Mouse (Mus musculus): ENCODE results near the gene Wwc2. TPM values are rescaled to one million over a fixed set of nuclear protein-coding genes. Genes with fewer than 3 reads are reported as not detected.

Gene Wwc2
- polyA plus RNA-seq, 1 experiment from 2014 or later, result 17.1 TPM

DNA sequence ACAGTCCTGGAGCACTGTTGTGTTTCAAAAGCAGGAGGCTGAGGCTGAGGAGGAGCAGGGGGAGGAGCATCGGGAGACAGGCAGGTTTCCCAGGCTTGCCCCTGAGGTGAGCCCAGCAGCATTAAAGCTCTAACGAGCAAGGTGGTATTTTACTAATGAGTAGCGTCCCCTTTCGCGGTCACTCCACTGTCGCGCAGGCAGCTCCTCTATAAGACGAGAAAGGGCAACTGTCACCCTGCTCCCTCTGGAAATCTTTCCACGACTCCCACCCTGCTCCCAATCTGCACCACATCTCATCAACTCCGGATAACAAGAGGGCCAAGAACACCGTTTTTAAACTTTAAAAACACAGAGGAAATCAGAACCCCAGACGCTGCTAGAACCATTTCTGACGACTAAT lies 99.1 kb downstream of the Wwc2 start:
- Histone ChIP-seq H3K27me3 (ENCODE audit: insufficient read depth, low read length) (no peaks in the 10 kb centered on the region), H3K9me3 (ENCODE audit: low read depth, low read length) (no peaks in the 10 kb centered on the region), H3K4me1 (ENCODE audit: insufficient read depth) (no peaks in the 10 kb centered on the region), H3K4me3 (ENCODE audit: low read depth, low read length) (no peak overlapping the region), H3K9ac (no peak overlapping the region), H3K4me2 (no peak overlapping the region), H3K36me3 (ENCODE audit: insufficient read depth) (peaks cover 19% of the 10 kb centered on the region; the same call in 1 of the 2 replicates), H3K27ac (ENCODE audit: low read depth) (no peak overlapping the region)
- no peak for DNase-seq
- no peak for ATAC-seq (ENCODE audit: insufficient read depth)
- TF ChIP-seq CTCF (IDR thresholded peaks at IDR 0.05; ENCODE audit: low read depth), result no peak
- WGBS, result 73% methylated on average over 13 of the region's 13 CpGs

DNA sequence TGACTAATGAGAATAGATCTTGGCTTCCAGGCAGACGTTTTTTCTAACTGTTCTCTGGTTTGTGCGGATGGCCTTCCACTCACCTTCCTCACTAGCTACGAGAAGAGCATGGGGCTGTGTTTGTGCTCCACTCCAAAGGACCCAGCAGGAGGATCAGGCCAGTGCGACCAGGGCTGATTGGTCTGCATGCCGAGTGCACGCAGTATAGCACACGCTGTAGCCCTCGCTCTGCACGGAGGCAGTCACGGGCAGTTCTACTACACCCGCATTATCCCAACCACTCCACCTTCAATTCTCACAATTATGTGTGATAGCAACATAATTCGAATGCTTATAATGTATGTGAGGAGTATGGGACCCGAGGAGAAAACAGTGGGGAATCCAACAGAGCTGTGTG lies 99.9 kb downstream of the Wwc2 start:
- no peak for ATAC-seq (ENCODE audit: insufficient read depth)
- no peak overlapping the region for H3K9ac ChIP-seq

DNA sequence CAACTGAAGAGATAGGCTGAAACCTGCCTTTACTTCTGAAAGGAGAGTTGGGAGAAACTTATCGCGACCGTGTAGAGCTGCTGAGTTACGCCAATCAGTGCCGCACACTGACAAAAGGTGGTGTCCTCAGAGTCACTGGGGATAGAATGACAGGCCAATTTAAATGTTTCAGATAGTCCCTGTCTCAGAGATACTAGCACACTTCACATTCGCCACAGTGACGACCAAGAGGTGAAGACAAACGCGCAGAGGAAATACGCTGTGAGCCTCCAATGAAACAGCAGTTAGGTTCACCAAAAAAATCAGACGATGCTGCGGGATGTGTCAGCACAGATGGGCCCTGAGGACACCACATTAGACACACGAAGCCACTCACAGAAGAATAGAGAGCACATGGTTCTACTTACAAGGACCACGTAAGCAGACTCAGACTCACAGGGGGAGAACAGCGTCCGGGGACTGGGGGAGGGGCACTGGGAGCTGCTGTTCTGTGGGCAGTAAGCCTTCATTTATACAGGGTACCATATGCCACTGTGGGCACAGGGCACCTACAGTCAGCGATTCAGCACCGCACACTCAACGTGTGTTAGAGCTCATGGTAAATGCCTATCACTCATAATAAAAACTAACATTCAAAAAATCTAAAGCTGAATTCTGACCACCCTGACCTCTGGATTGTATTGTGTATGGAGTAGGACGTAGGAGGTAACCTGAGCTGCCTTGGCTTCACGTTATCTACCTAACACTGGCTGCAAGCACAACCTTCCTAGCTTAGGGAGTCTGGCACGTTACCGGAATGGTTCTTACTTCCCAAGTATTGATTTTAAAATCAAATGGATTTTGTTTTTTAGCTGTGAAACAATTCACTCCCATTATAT lies 100.5 kb downstream of the Wwc2 start:
- WGBS, result 61% methylated on average over 23 of the region's 23 CpGs
- DNase-seq (no peak), ATAC-seq (ENCODE audit: insufficient read depth) (no peak; the same call in 1 of the 2 replicates)
- Histone ChIP-seq H3K27me3 (ENCODE audit: insufficient read depth, low read length) (no peaks in the 10 kb centered on the region), H3K4me1 (ENCODE audit: insufficient read depth) (no peaks in the 10 kb centered on the region), H3K27ac (ENCODE audit: low read depth) (no peak overlapping the region), H3K36me3 (ENCODE audit: insufficient read depth) (peaks cover 10% of the 10 kb centered on the region; the same call in 1 of the 2 replicates), H3K4me2 (no peak overlapping the region), H3K9me3 (ENCODE audit: low read depth, low read length) (no peaks in the 10 kb centered on the region), H3K9ac (no peak overlapping the region), H3K4me3 (ENCODE audit: low read depth, low read length) (no peak overlapping the region)
- TF ChIP-seq CTCF (IDR thresholded peaks at IDR 0.05; ENCODE audit: low read depth), result no peak

More for the DNA sequence above, 99.9 kb downstream of the Wwc2 start:
- no peak overlapping the region for H3K27ac ChIP-seq (ENCODE audit: low read depth)
- DNase-seq, result no peak
- no peaks in the 10 kb centered on the region for H3K4me1 ChIP-seq (ENCODE audit: insufficient read depth)
- TF ChIP-seq CTCF (IDR thresholded peaks at IDR 0.05; ENCODE audit: low read depth), result no peak
- WGBS, result 70% methylated on average over 13 of the region's 13 CpGs
- H3K4me3 ChIP-seq (ENCODE audit: low read depth, low read length), result no peak overlapping the region
- no peaks in the 10 kb centered on the region for H3K9me3 ChIP-seq (ENCODE audit: low read depth, low read length)
- H3K4me2 ChIP-seq, result no peak overlapping the region
- no peaks in the 10 kb centered on the region for H3K27me3 ChIP-seq (ENCODE audit: insufficient read depth, low read length)
- 0 out of 2 replicates have a peak, but pooled peaks cover 11% of the 10 kb centered on the region for H3K36me3 ChIP-seq (ENCODE audit: insufficient read depth)

DNA sequence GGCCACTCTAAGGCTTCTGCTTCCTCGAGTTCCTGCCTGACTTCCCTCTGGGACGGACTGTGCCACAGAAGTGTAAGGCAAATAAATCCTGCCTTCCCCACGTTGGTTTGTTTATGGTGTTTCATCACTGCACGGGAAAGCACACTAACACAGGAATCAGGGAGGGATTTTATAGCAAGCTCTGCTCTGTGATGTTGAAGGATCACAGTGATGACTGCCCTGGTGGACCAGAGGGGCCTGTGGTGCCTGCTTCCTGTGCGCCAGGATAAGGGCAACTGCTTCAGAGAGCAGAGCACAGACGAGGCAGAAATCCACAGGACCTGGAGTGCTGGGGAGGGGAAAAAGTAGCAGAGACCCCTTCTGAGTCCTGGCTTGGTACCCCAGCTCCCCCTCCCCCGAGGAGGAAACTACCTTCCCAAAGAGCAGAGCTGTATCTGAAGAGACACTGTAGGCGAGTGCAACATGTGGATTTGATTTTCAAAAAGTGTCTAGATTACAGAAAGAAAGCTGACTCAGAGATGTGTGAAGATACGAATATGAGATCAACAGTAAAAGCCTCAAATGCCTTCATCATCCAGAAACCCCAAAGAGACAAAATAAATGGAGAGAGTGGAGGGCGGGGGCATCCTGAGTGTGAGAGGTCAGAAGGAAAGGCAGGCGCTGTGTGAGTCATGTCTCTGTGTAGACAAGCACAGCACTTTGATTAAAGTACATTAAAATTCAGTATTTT lies 101.7 kb downstream of the Wwc2 start:
- Histone ChIP-seq H3K27me3 (ENCODE audit: insufficient read depth, low read length) (no peaks in the 10 kb centered on the region), H3K9me3 (ENCODE audit: low read depth, low read length) (no peaks in the 10 kb centered on the region), H3K36me3 (ENCODE audit: insufficient read depth) (peaks cover 16% of the 10 kb centered on the region), H3K27ac (ENCODE audit: low read depth) (no peak overlapping the region), H3K4me3 (ENCODE audit: low read depth, low read length) (no peak overlapping the region), H3K4me1 (ENCODE audit: insufficient read depth) (no peaks in the 10 kb centered on the region), H3K4me2 (no peak overlapping the region), H3K9ac (no peak overlapping the region)
- DNase-seq (no peak), ATAC-seq (ENCODE audit: insufficient read depth) (no peak)
- 42% methylated on average over 11 of the region's 11 CpGs for WGBS
- TF ChIP-seq CTCF (IDR thresholded peaks at IDR 0.05; ENCODE audit: low read depth), result no peak

DNA sequence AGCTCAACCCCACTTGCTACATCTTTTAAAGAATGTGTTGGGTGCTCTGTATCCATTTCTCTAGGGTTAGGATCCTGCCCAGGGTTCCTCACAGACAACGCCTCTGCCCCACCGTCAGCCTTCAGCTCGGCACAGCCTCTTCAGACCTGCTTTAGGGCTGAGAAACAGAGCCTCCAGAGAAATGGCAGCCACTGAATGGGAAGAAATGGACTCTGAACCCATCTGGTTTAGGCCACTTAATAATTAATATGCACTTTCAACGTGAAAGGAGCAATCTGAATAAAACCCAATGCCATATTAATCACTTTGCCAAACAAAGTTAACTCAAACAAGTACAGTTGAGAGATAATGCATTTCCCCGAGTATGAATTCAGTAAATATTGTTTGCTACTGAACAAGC lies 106.4 kb downstream of the Wwc2 start:
- no peaks in the 10 kb centered on the region for H3K4me1 ChIP-seq (ENCODE audit: insufficient read depth)

DNA sequence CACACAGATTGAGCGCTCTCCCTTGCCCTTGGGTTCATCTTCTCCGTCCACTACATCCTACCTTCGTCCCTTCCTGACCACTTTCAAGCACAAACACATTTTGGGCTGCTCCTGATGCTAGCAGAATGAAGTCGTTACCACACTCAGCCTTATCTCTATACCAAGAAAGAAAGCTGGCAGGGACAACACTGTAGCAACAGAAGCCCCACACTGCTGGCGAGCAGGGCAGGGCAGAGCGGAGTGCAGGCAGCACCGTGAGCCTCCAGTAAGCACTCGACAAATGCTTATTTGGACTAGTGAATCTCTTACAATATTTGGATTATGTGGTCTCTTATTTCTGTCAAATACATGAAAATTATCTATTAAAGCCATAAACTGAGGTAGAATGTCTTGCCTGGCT lies 107.0 kb downstream of the Wwc2 start:
- WGBS, result 78% methylated on average over 8 of the region's 8 CpGs
- ATAC-seq (ENCODE audit: insufficient read depth), result no peak
- H3K9ac ChIP-seq, result no peak overlapping the region
- no peak overlapping the region for H3K4me3 ChIP-seq (ENCODE audit: low read depth, low read length)
- no peak overlapping the region for H3K4me2 ChIP-seq
- TF ChIP-seq CTCF (IDR thresholded peaks at IDR 0.05; ENCODE audit: low read depth), result no peak
- H3K27ac ChIP-seq (ENCODE audit: low read depth), result no peak overlapping the region
- peaks cover 39% of the 10 kb centered on the region for H3K36me3 ChIP-seq (ENCODE audit: insufficient read depth)
- H3K9me3 ChIP-seq (ENCODE audit: low read depth, low read length), result no peaks in the 10 kb centered on the region
- H3K4me1 ChIP-seq (ENCODE audit: insufficient read depth), result no peaks in the 10 kb centered on the region
- no peak for DNase-seq
- no peaks in the 10 kb centered on the region for H3K27me3 ChIP-seq (ENCODE audit: insufficient read depth, low read length)

More for the DNA sequence above, 106.4 kb downstream of the Wwc2 start:
- Histone ChIP-seq H3K9ac (no peak overlapping the region), H3K36me3 (ENCODE audit: insufficient read depth) (peaks cover 36% of the 10 kb centered on the region), H3K4me3 (ENCODE audit: low read depth, low read length) (no peak overlapping the region), H3K27me3 (ENCODE audit: insufficient read depth, low read length) (no peaks in the 10 kb centered on the region), H3K9me3 (ENCODE audit: low read depth, low read length) (no peaks in the 10 kb centered on the region), H3K27ac (ENCODE audit: low read depth) (no peak overlapping the region), H3K4me2 (no peak overlapping the region)
- no peak for ATAC-seq (ENCODE audit: insufficient read depth)
- DNase-seq, result no peak
- WGBS, result 73% methylated on average over 5 of the region's 5 CpGs
- no peak for TF ChIP-seq CTCF (IDR thresholded peaks at IDR 0.05; ENCODE audit: low read depth)

DNA sequence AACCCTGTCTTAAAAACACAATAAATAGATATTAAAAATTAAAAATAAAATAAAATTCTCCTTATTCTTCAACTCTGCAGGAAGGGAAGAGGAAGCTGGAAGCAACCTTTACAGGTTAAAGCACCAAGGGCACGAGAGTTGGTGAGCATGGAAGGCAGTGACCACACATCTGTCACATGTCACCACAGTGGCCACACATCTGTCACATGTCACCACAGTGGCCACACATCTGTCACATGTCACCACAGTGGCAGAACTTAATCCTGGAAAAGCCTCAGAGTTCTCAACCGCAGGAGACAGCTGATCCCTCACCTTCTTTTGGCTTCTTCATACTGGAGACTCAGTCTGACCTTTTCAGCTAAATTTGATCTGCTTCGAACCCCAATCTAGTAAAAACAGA lies 112.2 kb downstream of the Wwc2 start:
- TF ChIP-seq CTCF (IDR thresholded peaks at IDR 0.05; ENCODE audit: low read depth), result no peak
- H3K4me1 ChIP-seq (ENCODE audit: insufficient read depth), result no peaks in the 10 kb centered on the region
- H3K4me3 ChIP-seq (ENCODE audit: low read depth, low read length), result no peak overlapping the region
- peaks cover 54% of the 10 kb centered on the region for H3K36me3 ChIP-seq (ENCODE audit: insufficient read depth)
- H3K4me2 ChIP-seq, result no peak overlapping the region
- DNase-seq (no peak), ATAC-seq (ENCODE audit: insufficient read depth) (no peak)
- H3K9me3 ChIP-seq (ENCODE audit: low read depth, low read length), result no peaks in the 10 kb centered on the region
- H3K9ac ChIP-seq, result no peak overlapping the region
- H3K27me3 ChIP-seq (ENCODE audit: insufficient read depth, low read length), result no peaks in the 10 kb centered on the region
- 60% methylated on average over 3 of the region's 3 CpGs for whole genome bisulfite sequencing
- no peak overlapping the region for H3K27ac ChIP-seq (ENCODE audit: low read depth)

Data from lung, embryonic 14.5 days (tissue).